Mouse (Mus musculus) layer of hippocampus, adult 11-12 months (tissue): ENCODE measurements at regions not wholly inside any gene's neighbourhood (a gene's known extent, or its start where the extent isn't known, plus 50 kb on each side); places are given as distances from the start of the nearest gene placed in this dataset.

Experiments
- DNase-seq: peaks from one replicate; pipeline ENCODE4 v3.0.0; 2022; ENCODE audit warnings: low spot score

GRCm38 (mm10) chr5:71381407-71381806, 166.6 kb downstream of the Cox7b2 start:
- peak; percentile 52 for DNase-seq

- DNase-seq: no peak
These were observed 181.7 kb downstream of the Cox7b2 start for GRCm38 (mm10) chr5:71366196-71366858.

GRCm38 (mm10) chr5:71341512-71341911, 206.5 kb downstream of the Cox7b2 start:
- no peak for DNase-seq

GRCm38 (mm10) chr5:71309414-71309813, 213.8 kb upstream of the Gabra2 start:
- DNase-seq: no peak

GRCm38 (mm10) chr5:71262202-71262883, 166.7 kb upstream of the Gabra2 start:
- DNase-seq: no peak

GRCm38 (mm10) chr5:71249273-71249672, 153.6 kb upstream of the Gabra2 start:
- no peak for DNase-seq

- peak; percentile 43 for DNase-seq
These were observed 152.9 kb upstream of the Gabra2 start for GRCm38 (mm10) chr5:71248318-71249135.

- DNase-seq: no peak
These were observed 132.0 kb upstream of the Gabra2 start for GRCm38 (mm10) chr5:71227615-71228014.

GRCm38 (mm10) chr5:71200881-71201280, 105.2 kb upstream of the Gabra2 start:
- DNase-seq: no peak

- no peak for DNase-seq
These were observed 81.7 kb upstream of the Gabra2 start for GRCm38 (mm10) chr5:71177316-71177715.

GRCm38 (mm10) chr5:71170378-71170777, 74.7 kb upstream of the Gabra2 start:
- peak; percentile 25 for DNase-seq
